Mouse (Mus musculus) neural tube, embryonic 14.5 days (tissue): ENCODE measurements at regions not wholly inside any gene's neighbourhood (a gene's known extent, or its start where the extent isn't known, plus 50 kb on each side); places are given as distances from the start of the nearest gene placed in this dataset.

Experiments
- ATAC-seq: fragments of 200-750 bp; cut with Nextera tagmentation; 2 replicates; pipeline ENCODE4 v1.8.0; 2017; ENCODE audit warnings: low read depth, mild to moderate bottlenecking, moderate TSS enrichment, moderate library complexity
- H3K27ac ChIP-seq: fragments of 300-500 bp; sonication (generic); 2 replicates; pipeline ENCODE4 v1.5.1; 2014; ENCODE audit warnings: low read depth, mild to moderate bottlenecking, control low read depth, low read length, moderate library complexity, mixed read lengths
- H3K27me3 ChIP-seq: fragments of 300-500 bp; sonication (generic); 2 replicates; pipeline ENCODE4 v1.6.1; 2014; ENCODE audit warnings: low read length; ENCODE audit not compliant: control insufficient read depth, insufficient read depth
- H3K36me3 ChIP-seq: fragments of 300-500 bp; sonication (generic); 2 replicates; pipeline ENCODE4 v1.6.1; 2014; ENCODE audit warnings: low read length, mixed read lengths; ENCODE audit not compliant: control insufficient read depth, insufficient read depth
- H3K4me1 ChIP-seq: fragments of 300-500 bp; sonication (generic); 2 replicates; pipeline ENCODE4 v1.6.1; 2014; ENCODE audit warnings: low read length; ENCODE audit not compliant: control insufficient read depth, insufficient read depth
- H3K4me2 ChIP-seq: fragments of 300-500 bp; sonication (generic); 2 replicates; pipeline ENCODE4 v1.6.1; 2014; ENCODE audit warnings: mild to moderate bottlenecking, low read depth, low read length, control low read depth
- H3K4me3 ChIP-seq: fragments of 300-500 bp; sonication (generic); 2 replicates; pipeline ENCODE4 v1.5.1; 2014; ENCODE audit warnings: low read depth, low read length, control low read depth, mixed read lengths
- H3K9ac ChIP-seq: fragments of 300-500 bp; sonication (generic); replicated peaks from 2 replicates; pipeline ENCODE4 v1.6.1; 2014; ENCODE audit warnings: low read depth, mild to moderate bottlenecking, control low read depth, low read length, mixed read lengths
- H3K9me3 ChIP-seq: fragments of 300-500 bp; sonication (generic); 2 replicates; pipeline ENCODE4 v1.6.1; 2016; ENCODE audit warnings: low read length; ENCODE audit not compliant: control insufficient read depth
- WGBS: fragments of 180-500 bp; shearing (Covaris S2); extraction: QIAGEN DNeasy Blood & Tissue Kit; methylation state at CpG from one replicate; pipeline ENCODE4 v1.1.7; 2014; 5-methylcytosine and 5-hydroxymethylcytosine counted together

DNA sequence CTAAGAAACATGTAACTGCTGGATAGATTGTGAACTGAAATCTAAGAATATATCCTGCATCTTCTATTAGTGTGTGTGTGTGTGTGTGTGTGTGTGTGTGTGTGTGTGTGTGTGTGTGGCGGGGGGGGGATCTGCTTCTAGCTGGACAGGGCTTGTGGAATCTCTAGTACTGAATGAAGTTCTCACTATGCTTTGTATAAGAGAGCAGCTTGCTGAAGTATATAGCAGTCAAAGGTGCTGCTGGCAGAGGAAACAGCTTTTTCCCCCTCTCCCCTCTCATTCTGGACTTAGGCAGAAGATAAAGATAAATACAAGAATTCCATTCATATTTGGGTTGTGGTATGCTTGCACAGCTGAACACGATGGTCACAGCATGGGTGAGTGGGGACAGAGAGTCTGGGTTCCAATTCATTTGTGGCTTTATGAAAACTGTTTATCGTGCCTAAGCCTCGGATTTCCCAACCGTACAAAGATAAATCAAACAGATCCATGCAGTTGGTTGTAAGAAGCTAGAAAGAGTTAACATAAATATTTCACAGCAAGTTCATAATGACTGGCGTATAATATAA, 484.2 kb upstream of the Zeb2 start:
- Histone ChIP-seq H3K27me3 (no peaks in the 10 kb centered on the region), H3K9ac (no peak overlapping the region), H3K4me2 (no peak overlapping the region), H3K36me3 (no peaks in the 10 kb centered on the region), H3K4me1 (no peaks in the 10 kb centered on the region), H3K27ac (no peak overlapping the region), H3K4me3 (no peak overlapping the region), H3K9me3 (no peaks in the 10 kb centered on the region)
- no peak for ATAC-seq
- 79% methylated on average over 6 of the region's 6 CpGs for WGBS

DNA sequence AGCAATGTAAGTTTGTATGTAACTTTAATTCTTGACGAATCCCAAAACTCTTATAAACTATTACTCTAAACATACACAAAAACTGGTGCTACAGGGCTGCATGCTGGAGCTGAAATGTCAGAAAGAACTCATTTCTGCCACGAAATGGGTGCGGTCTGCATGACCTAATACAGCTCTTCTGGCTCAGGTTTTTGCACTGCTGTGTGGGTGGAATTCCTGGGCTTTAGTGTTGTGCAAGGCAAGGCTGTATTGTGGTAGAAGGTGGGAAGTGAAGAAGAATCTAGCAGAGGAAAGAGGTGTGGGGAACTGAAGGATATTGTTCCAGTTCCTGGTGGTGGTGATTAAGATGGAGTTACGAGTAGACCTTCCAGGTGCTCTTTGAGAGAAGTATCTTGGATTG, 476.6 kb upstream of the Zeb2 start:
- H3K9me3 ChIP-seq: no peaks in the 10 kb centered on the region
- 92% methylated on average over 4 of the region's 4 CpGs for WGBS
- H3K4me2 ChIP-seq: no peak overlapping the region
- H3K36me3 ChIP-seq: no peaks in the 10 kb centered on the region
- no peak for ATAC-seq
- H3K4me3 ChIP-seq: no peak overlapping the region
- H3K9ac ChIP-seq: no peak overlapping the region
- H3K27me3 ChIP-seq: no peaks in the 10 kb centered on the region
- no peaks in the 10 kb centered on the region for H3K4me1 ChIP-seq
- H3K27ac ChIP-seq: no peak overlapping the region

DNA sequence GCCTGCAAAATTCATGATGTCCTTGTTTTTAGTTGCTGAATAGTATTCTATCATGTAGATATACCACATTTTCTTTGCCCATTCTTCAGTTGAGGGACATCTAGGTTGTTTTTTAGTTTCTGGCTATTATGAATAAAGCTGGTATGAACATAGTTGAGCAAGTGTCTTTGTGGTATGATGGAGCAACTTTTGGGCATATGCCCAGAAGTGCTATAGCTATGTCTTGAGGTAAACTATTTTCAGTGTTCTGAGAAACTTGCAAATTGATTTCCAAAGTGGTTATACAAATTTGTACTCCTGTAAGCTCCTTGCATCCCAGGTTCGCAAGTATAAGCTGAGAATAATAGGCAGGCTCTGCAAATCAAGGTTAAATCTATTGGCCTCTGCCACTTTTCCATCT, 473.8 kb upstream of the Zeb2 start:
- no peak for ATAC-seq
- 79% methylated on average over 1 of the region's 1 CpGs for WGBS
- H3K36me3 ChIP-seq: no peaks in the 10 kb centered on the region
- H3K9ac ChIP-seq: no peak overlapping the region
- H3K4me3 ChIP-seq: no peak overlapping the region
- no peaks in the 10 kb centered on the region for H3K27me3 ChIP-seq
- H3K4me1 ChIP-seq: peaks cover 3% of the 10 kb centered on the region; the same call in 1 of the 2 replicates
- no peak overlapping the region for H3K4me2 ChIP-seq
- H3K27ac ChIP-seq: no peak overlapping the region
- no peaks in the 10 kb centered on the region for H3K9me3 ChIP-seq

DNA sequence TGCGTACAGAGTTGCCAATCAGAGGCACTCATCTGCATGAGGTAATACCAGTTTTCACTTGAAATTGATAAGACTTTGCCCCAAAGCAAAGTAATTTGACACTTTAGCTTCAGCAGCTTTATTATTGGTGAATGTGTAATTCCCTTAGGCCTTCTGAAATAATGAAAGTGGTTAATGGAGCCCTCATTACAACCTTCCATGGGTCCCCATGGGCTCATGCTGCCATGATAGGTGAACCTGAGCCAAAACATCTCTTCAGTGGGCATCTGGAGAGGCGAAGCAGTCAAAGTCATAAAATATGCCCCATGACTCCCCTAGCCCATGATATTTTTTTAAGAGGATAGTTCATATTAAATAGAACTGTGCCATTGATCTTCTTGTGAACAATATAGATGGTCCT, 471.1 kb upstream of the Zeb2 start:
- no peaks in the 10 kb centered on the region for H3K27me3 ChIP-seq

DNA sequence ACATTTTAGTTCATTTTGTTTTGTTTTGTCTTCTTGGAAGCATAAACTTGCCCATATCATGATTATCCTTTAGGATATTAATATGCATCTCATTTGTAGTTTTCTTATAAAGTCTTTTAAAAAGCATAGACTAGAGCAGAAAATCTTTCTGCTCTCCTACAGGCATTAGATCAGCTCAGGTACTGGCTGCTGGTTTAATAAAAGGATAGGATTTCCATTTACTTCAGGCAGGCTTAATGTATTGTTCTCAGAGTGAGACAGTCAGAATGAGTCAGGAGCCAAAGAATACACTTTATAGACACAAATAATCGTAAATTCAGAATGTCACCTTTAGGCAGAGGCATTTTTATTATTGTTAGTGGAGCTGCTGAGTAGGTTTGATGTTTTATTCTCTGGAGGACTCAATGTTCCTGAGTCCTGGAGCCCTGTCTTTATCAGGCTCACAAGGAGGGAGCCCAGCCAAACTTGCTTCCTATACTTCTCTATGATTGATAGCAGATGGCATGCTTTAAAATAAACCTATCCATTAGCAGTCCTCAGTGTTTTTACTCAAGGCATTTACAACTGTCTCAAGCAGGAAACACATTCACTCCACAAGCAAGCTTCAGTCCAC, 469.5 kb upstream of the Zeb2 start:
- no peak overlapping the region for H3K27ac ChIP-seq
- peak; percentile 79 for ATAC-seq
- H3K27me3 ChIP-seq: no peaks in the 10 kb centered on the region
- no peaks in the 10 kb centered on the region for H3K36me3 ChIP-seq
- WGBS: 59% methylated on average over 1 of the region's 1 CpGs
- no peak overlapping the region for H3K9ac ChIP-seq
- H3K4me2 ChIP-seq: no peak overlapping the region
- H3K4me1 ChIP-seq: peaks cover 3% of the 10 kb centered on the region; the same call in 1 of the 2 replicates
- H3K9me3 ChIP-seq: no peaks in the 10 kb centered on the region
- no peak overlapping the region for H3K4me3 ChIP-seq

More for the DNA sequence above, 471.1 kb upstream of the Zeb2 start:
- Histone ChIP-seq H3K4me2 (no peak overlapping the region), H3K9me3 (no peaks in the 10 kb centered on the region), H3K4me1 (peaks cover 3% of the 10 kb centered on the region; the same call in 1 of the 2 replicates), H3K4me3 (no peak overlapping the region), H3K9ac (no peak overlapping the region), H3K27ac (no peak overlapping the region), H3K36me3 (no peaks in the 10 kb centered on the region)
- 44% methylated on average over 2 of the region's 2 CpGs for WGBS
- ATAC-seq: peak; percentile 83

DNA sequence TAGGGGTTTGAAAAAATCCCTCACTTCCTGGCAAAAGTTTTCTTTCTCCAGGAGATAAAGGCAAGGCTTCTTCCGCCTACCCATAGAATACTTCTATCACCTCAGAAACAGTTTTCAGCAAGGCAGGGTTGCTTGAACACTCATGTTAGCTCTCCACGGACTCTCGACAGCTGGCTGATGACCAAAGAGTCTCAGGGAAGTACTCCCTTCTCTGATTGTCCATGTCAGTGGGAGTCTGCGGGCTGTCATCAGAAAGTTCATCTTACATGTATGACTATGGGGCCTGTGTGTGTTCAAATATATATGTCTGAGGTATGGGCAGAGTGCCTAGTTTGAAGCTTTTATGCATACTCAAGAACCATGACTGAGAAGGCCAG, 464.3 kb upstream of the Zeb2 start:
- Histone ChIP-seq H3K36me3 (no peaks in the 10 kb centered on the region), H3K4me2 (no peak overlapping the region), H3K27me3 (no peaks in the 10 kb centered on the region), H3K9ac (no peak overlapping the region), H3K4me1 (peaks cover 3% of the 10 kb centered on the region; the same call in 1 of the 2 replicates), H3K4me3 (no peak overlapping the region), H3K9me3 (no peaks in the 10 kb centered on the region), H3K27ac (no peak overlapping the region)
- 85% methylated on average over 4 of the region's 4 CpGs for WGBS
- ATAC-seq: no peak

DNA sequence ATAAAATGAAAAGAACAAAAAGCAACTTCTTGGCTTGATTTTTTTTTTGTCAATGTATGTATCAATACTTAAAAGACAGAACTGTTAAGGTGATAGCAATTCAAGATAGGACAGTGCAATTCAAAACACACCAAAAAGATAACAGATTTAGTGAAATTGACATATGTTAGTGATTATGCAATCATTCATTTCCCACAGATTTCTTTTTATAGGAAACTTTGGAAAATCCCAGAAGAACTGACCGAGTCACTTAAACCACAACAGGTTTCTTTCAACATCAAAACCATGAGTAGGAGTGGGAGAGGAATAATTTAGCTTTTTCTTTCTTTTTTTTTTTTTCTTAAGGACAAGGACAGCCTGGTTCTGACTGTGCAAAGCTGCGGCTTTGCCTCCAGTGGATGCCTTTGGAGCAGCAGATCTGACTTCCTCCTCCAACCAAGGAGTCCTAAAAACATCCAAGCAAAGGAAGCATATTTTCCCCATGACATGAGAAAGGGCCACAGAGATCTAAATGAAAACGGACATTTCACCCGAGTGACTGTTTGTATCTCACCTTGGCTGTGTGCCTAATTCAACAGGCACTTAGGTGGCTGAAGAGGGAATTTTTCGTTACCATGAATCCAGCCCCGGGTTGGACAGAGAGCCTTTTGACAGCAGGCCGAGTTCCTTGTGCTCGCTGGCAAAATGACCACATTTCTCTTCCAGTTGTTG, 463.8 kb upstream of the Zeb2 start:
- peaks cover under 1% of the 10 kb centered on the region; the same call in 1 of the 2 replicates for H3K4me1 ChIP-seq
- ATAC-seq: no peak
- no peak overlapping the region for H3K27ac ChIP-seq
- no peaks in the 10 kb centered on the region for H3K9me3 ChIP-seq
- no peak overlapping the region for H3K4me3 ChIP-seq
- no peaks in the 10 kb centered on the region for H3K36me3 ChIP-seq
- no peak overlapping the region for H3K4me2 ChIP-seq
- no peaks in the 10 kb centered on the region for H3K27me3 ChIP-seq
- H3K9ac ChIP-seq: no peak overlapping the region
- 74% methylated on average over 8 of the region's 8 CpGs for WGBS

DNA sequence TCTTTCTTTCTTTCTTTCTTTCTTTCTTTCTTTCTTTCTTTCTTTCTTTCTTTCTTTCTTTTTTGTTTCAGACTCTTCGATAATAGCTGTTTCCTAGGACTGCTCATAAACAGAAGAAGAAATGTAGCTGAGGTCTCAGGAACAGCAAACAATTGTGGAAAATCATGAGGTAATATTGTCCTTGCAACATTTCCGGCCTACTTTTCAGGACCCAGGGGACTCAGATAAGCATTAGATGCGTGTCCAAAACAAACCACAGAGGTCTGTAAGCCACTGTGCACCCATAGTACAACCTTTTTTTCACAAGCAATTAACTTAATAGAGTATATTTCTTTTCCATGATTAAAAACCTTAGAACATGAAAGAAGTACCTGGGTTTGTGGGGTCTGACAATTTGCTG, 455.7 kb upstream of the Zeb2 start:
- Histone ChIP-seq H3K27me3 (no peaks in the 10 kb centered on the region), H3K9me3 (no peaks in the 10 kb centered on the region), H3K4me3 (no peak overlapping the region), H3K4me1 (no peaks in the 10 kb centered on the region), H3K9ac (no peak overlapping the region), H3K36me3 (no peaks in the 10 kb centered on the region), H3K27ac (no peak overlapping the region), H3K4me2 (no peak overlapping the region)
- no peak for ATAC-seq
- WGBS: 79% methylated on average over 3 of the region's 3 CpGs

DNA sequence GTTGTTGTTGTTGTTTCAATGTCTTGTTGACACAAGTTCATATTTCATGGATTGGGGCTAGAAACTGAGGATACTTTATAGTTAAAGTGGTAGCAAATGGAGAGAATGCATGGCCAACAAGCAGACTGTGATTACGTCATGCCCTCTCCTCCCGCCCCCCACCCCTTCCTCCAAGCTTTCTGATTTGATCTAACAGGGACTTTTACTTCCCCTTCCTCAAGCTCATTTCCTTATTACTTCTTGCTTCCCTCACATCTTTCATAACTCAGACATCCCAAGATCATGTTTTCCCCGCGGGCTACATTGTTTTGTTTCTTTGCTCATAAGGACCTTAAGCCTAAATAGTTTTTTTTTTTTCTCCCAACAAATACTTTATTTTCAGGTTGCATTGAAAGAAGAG, 437.5 kb upstream of the Zeb2 start:
- Histone ChIP-seq H3K4me2 (no peak overlapping the region), H3K4me1 (no peaks in the 10 kb centered on the region), H3K9me3 (no peaks in the 10 kb centered on the region), H3K4me3 (no peak overlapping the region), H3K9ac (no peak overlapping the region), H3K36me3 (no peaks in the 10 kb centered on the region), H3K27ac (no peak overlapping the region), H3K27me3 (no peaks in the 10 kb centered on the region)
- 90% methylated on average over 4 of the region's 4 CpGs for WGBS
- no peak for ATAC-seq
